Mouse (Mus musculus): ENCODE measurements around the gene Fam53b. TPM values are rescaled to one million over a fixed set of nuclear protein-coding genes. Genes with fewer than 3 reads are reported as not detected.

Gene Fam53b
- total RNA-seq, 2 experiments from 2014 or later: 208 to 241 TPM

DNA sequence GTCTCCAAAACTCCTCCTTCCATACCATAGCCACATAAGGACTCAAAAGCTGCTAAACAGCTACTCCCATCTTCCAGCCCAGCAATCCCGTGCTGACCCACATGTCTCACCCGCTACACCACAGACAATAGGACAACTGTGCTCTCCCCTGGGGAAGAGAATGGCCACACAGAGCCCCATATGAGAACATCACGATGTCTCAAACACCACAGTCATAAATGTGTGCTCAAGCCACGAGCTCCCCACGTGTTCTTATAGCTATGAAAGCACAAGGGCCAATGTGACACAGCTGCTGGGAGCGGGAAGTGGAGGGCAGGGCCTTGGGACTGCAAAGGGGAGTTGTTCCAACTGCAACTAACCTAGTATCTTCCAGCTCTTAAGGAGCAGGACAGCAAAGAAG lies 20.2 kb downstream of the Fam53b start:
- no peak for ATAC-seq (replicated peaks; ENCODE audit: low FRiP score, poor library complexity, severe bottlenecking)

DNA sequence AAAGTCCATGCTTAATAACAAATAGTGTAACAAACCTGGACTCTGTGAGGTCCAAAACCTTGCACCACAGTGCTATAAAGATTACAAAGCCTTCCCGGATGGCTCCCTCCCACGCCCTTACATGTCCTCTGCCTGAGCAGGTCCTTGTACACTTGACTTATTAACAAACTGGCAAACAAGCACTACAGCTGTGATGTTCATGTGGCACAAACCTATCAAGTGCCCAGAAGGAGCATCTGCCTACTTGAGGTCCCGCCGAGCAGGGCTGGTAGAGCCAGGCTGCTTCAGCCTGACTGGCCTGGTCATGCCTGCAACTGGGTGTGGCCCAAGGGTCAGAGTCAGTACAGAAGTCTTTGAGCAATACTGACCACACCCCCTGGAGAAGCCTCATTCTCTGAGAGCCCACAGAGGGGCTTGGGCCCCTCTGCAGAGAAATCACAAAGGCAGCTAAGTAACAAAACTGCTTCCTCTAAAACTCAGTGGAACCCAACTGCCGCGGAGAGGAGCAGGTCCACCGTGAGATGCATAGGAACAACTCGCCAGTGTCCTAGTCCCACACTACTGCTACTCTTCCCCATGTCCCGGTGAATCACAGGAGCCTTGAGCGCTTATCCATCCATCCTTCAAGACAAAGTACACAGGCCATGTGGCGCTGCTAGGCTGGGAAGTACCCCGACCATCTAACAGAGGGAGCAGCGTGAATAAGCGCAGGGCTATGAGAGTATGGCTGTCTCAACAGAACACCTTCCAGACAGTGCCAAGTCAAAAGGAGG lies 23.1 kb downstream of the Fam53b start:
- ATAC-seq (replicated peaks; ENCODE audit: low FRiP score, poor library complexity, severe bottlenecking): peak; percentile 59; the same call in 1 of the 2 replicates

DNA sequence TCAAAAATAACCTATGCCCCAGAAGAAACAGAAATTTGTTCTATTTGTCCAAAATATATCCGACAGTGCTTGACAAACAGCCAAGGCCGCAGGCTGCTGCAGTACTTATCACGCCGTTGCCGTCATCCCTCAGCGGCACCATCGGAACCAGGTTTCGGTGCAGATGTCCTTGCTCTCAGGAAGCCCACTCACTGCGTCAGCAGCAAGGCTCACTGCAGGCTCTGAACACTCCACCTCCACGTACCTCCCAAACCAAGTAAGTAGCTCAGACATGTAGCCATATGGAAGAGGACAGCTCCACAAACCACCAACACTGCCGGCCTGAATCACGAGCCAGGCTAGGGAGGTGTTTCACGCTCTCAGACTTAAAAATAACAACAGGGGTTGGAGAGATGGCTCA lies 24.9 kb downstream of the Fam53b start:
- ATAC-seq (replicated peaks; ENCODE audit: low FRiP score, poor library complexity, severe bottlenecking): no peak

DNA sequence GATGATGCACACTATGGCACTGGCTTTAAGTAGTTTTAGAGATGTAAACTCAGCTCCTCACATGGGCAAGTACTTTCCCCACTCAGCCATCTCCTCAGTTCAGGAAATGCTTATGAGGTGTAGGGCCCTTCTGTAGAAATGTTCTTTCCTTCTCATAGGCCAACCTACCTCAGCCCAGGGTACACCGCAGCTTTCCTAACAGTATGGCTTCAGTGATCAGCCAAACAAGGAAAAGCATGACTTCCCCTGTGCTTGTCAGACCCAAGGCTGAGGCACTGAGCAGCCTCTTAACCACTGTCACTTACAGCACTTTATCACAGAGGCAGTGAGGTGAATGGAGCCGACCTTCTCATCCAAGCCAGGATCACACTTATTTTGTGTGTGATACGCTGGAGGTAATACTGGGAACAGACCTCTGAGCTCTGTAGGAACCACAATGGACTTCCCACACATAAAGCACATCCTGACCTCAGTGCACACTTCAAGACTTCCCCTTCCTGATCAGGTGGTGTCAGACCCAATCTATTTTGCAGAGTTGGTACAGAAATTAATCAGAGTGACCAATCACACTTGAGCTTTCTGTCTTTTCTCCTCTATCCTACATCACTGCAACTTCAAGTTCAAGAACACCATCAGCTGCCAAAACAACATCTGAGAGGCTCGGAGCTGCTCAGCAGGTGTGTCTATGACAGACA lies 26.0 kb downstream of the Fam53b start:
- no peak for ATAC-seq (replicated peaks; ENCODE audit: low FRiP score, poor library complexity, severe bottlenecking)

DNA sequence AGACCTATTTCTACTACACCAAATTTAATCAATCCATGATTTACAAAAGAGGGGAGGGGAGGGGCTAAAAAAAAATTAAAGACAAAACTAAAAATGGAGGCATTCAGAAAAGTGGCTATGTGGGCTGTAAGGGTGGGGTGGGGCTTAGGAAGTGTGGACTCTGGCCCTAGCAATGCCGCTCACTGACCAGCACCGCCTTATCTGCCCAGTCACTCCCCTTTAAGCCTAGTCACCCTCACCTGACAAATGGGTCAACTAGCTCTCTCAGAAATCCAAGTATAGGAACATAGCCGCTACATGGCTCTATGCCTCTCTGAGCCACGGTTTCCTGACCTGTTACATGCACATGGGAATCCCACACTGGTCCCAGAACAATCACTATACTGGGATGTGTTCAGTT lies 26.7 kb downstream of the Fam53b start:
- no peak for ATAC-seq (replicated peaks; ENCODE audit: low FRiP score, poor library complexity, severe bottlenecking)

DNA sequence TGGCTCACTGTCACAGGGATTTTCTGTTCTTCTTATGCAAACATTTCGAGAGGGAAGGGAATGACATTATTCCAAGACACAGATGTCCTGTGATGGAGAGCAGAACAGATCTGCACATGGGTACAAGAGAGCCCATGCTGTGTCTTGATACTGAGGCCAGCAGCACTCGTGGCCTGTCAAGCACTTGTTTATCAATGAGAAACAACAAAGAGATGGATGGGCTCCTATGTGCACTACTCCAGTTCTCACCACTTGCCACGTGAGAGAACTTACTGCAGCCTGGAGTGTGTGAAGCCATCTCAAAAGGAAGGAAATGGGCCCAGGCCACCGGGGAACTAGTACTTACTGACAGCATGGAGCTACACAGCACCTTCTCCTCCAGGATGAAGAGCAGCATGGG lies 27.2 kb downstream of the Fam53b start:
- ATAC-seq (replicated peaks; ENCODE audit: low FRiP score, poor library complexity, severe bottlenecking): no peak

DNA sequence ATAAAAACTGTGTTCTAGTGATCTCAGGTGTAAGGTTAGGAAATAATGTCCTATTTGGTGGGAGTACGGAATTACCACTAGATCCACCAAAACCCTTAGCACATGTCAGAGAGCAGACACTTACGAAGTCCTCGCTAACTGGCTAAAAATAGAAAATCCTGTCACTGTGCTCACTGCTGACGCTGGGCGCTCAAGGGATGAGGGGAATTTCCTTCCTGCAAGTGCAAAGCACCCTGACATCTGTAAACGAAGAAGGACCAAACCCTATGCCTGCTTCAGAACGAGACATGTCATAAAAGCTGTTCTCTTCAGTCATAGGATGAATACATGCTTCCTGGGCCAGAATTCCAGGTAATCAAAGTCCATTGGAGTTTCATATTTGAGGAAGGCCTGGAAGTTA lies 27.7 kb downstream of the Fam53b start:
- ATAC-seq (replicated peaks; ENCODE audit: low FRiP score, poor library complexity, severe bottlenecking): no peak

DNA sequence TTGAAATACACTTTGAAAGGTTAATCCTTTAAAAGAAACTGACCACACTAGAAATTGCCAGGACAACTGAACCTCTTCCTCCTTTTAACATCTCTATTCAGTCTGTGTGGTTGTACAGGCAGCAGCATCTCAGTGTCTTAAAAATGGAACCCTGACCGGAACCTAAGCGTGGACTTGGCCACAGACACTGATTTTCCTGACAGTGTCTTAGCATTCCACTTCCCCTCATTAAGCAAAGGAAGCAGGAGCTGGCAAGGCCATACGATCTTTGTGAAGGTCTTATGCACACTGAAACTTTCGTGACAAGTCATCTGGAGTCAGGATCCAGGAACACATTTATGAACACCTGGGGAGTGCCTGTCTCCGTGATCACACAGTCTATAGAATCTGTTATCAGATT lies 29.6 kb downstream of the Fam53b start:
- ATAC-seq (replicated peaks; ENCODE audit: low FRiP score, poor library complexity, severe bottlenecking): no peak

DNA sequence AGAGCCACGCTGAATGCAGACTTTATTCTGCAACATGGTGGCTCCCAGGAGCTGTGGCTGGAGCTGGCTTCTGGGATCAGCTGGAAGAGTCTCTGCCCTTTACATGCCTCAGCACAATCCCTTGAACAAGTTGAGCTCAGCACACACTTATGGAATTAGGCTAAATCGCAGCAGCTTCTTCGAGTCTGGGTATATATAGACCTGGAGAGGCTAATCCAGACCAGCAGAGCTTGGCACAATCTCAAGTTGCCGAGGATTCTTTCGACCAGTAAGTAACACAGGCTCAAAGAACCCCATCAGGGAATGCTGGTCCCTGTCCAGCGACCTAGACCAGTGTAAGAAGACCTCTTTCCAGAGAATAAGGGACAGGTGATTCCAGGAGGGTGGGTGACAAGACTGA lies 31.8 kb downstream of the Fam53b start:
- no peak for ATAC-seq (replicated peaks; ENCODE audit: low FRiP score, poor library complexity, severe bottlenecking)

DNA sequence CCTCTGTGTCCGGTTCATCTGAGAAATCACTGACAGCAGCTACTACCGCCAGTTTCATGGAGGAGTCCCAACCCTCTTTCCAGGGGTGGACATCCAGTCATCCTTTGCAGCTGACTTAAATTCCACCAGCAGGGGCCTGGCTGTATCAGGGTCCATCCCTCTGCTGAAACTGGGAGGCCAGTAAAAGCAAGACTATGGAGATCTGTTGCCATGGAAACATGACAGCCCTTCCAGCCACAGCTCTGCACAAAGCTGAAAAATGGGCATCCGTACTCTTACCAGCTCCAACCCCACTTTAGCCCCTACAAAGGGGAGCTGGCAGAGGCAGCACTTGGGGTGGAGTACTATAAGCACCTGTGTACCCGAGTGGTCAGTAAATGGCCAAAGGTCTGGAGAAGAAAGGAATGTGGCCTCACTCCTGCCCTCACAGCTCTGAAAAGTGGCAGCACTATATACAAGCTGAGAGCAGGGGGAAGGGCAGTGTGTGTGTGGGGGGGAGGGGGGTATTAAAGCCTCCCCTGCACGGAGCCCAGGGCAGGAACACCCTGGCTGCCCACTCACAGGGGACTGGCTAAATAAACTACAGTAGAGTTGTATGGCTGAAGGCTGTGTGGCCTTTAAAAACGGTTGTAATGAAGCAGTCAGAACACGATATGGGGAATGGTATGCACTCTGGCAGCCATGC lies 32.4 kb downstream of the Fam53b start:
- no peak for ATAC-seq (replicated peaks; ENCODE audit: low FRiP score, poor library complexity, severe bottlenecking)

DNA sequence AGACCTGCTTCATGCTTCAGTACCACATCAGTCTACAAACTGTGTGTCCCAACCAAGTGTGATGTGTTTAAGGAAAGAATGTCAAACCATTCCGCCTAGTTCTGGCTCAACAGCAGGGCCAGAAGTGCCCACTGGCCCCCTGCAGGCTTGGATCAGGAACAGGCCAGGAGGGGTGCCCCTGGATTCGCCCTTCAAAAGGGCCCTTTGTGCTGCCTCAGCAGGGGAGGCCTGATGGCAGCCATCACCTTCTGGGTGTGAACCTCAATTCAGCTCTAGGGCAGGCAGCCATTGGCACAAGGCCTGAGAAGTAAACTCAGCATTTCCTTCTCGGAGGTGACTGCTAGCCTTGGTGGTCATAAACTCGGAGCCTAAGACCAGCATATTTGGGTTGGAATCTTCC lies 33.1 kb downstream of the Fam53b start:
- ATAC-seq (replicated peaks; ENCODE audit: low FRiP score, poor library complexity, severe bottlenecking): no peak

DNA sequence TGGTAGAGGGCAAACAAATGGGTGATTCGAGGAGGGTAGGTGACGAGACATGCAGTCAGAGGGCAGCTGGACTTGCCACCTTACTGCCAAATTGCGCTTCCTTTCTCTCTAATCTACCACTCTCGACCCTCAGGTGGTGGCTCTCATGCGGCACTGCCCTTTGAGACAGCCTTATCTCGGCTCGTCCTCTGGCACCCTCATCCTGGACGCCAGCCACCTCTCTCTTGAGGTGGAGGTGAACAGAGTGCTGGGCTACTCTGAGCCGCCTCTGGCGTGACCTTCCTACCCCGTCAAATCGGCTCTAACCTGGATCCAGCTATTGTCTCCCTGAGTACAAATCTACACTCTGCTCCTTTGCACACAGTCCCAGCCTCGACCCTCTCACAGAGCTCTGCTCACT lies 35.1 kb downstream of the Fam53b start:
- peak; percentile 71 for ATAC-seq (replicated peaks; ENCODE audit: low FRiP score, poor library complexity, severe bottlenecking)

DNA sequence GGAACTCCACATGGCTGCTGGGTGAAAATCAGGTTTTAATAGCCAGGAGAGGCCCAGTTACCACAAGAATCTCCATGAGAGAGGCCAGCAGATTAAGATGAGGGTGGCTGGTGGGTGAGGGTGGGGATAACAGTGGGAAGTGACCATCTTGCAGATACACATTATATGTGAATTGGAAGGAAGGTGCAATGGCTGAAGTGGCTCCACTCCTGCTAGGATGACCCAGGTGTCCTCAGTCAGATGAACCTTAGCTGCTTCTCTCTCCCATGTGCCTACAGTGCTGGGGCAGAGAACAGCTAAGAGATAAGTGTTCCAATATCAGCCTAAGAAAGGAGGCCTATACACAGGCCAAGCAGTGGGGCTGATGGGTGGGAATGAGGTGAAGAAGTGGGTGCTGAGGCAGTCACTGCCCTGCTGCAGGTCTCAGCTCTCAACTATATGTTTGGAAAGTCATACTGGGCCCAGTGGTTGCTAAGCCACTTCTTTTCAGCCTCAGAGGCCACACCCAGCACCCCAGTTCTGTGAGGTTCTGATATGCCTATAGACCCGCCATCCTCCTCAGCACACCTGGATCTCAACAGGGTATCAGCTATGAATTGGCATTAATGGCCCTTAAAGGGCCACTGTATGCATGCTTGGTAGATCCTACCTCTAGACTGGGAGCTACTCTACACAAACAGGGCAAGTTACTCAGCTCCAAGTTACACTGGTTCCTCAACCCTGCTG lies 35.8 kb downstream of the Fam53b start:
- ATAC-seq (replicated peaks; ENCODE audit: low FRiP score, poor library complexity, severe bottlenecking): peak; percentile 71

DNA sequence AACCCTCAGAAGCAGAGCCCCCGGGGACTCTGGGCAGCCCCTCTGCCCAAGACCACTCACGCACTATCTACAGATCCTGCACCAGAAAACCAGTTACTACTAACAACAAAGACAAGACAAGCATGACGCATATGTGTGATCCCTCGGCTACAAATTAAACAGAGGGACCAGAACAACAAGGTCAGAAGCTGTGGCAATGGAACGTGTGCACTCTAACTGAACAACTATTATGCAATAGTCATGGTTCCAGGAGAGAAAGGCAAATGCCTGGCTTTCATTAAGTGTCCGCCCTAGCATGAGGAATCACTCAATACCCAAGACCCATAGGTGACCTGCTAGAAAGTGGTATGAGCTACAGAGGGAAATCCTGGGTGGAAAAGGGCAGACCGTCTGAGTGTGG lies 36.6 kb downstream of the Fam53b start:
- no peak for ATAC-seq (replicated peaks; ENCODE audit: low FRiP score, poor library complexity, severe bottlenecking)

DNA sequence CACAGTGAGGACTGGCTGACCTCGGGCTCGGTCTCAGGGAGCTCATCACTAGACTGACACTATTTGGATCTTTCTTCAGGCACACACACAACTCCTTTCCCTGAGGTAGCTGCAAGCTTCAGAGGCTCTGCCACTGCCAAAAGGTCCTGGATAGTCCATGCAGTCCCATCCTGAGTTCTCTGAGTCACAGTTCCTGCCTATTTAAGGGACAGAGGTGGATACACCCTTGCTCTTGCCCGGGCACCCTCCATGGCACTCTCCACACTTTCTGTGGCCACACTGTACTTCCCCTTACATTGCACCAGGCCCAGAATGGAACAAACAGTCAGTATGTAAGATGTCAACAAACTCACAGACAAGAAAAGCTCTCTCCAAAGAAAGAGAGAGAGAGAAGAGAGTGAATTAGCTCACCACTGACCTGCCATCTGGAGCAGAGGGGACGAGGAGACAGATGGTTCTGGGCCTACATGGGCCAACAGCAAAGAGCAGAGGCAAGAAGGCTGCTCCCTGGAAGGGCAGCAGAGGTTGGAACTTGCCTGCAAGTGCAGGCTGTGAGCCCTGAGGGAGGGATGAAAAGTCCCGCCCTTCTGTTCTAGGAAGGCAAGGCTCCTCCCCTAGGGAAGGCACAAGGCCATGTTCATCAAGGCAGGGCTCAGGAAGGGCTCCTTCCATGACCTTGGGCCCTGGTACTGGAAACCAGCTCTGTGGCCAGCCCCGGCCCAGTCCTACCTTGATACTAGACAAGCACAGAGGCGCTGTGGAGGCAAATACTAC lies 37.2 kb downstream of the Fam53b start:
- peak; percentile 58 for ATAC-seq (replicated peaks; ENCODE audit: low FRiP score, poor library complexity, severe bottlenecking)

DNA sequence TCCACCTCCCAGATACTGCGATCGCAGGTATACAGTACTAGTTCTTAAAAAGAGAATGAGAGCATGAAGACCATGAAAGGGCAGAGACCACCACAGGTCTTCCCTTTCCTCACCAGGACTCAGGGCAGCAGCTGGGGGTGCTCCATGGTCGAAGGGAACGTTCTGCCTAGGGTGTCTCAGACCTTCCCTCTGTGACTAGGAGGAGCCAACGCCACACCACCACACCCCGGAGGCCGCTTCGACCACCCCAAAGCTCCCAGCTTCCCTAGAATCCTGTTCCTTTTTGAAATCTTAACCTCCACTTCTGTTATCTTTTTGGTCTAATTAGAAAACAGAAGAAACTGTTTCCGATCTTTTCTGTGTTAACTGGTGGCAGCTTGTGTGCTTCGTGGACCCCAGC lies 37.8 kb downstream of the Fam53b start:
- no peak for ATAC-seq (replicated peaks; ENCODE audit: low FRiP score, poor library complexity, severe bottlenecking)

DNA sequence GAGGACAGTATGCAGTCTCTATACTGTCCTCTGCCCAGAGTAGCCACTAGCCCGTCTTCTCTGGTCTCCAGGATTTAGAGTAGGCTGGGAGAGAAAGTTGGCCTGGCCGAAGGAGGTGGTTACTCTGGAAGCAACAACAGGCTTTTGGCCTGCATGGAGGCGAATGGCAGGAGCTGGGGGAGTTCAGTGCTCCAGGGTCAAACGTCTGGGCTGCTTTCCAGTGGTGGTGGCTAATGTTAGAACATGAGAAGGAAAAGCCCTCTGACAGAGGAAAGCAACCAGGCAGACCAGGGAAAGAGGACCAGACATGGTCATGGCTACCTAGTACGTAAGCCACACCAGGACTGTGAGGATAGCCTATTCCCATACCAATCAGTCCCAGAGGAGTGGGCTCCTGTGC lies 38.4 kb downstream of the Fam53b start:
- no peak for ATAC-seq (replicated peaks; ENCODE audit: low FRiP score, poor library complexity, severe bottlenecking)

DNA sequence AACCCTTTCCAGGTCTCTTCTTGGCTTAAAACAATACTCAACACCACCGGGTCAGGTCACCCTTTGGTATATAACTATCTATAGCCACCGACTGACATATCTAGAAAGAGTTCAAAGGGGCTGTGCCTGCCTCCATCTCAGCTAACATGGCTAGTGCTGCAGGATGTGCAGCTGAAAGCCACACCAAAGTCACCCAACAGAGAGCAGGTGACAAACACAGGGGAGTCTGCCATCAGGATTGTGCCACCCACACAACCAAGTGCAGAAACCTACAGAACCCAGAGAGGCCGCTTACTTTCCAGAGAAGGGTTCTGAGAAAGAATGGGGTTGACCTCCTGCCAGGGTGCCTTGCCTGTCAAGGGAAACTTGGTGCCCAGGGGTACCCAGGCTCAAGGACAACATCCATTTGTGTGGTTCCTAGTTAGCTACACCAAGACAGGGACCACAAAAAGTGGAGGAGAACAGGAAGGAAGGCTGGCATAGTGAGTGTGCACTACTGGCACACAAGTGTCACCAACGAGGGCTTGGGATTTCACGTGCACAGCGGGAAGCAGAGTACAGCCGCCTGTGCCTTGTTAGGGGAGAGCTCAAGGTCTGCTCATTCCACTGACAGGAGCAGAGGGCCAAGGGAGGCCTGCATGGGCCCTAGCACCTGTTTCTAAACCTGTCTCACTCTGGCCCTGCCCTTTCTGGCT lies 40.5 kb downstream of the Fam53b start:
- peak; percentile 7 for ATAC-seq (replicated peaks; ENCODE audit: low FRiP score, poor library complexity, severe bottlenecking)

DNA sequence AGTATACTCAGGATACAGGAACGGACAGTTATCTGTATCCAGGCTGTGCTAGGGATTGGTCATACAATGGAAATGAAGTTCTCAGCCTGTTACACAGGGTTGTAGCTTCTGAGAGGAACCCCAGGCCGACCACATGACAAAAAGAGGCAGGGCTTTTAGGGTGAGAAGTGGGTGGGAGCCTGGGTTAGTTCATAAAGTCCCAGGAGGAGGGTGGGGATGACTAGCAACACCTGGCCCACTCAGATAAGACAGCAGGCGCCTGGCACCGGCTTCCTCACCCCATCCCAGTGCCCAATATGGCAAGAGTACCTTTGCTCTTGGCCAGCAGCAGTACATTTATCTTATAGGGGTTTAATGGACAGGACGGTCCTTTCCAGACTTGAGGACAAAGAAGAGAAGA lies 41.2 kb downstream of the Fam53b start:
- peak; percentile 75 for ATAC-seq (replicated peaks; ENCODE audit: low FRiP score, poor library complexity, severe bottlenecking)
